Mouse (Mus musculus) liver (tissue): Measurements from ENCODE around the gene Vax1.
A peak's percentile ranks its signal among the peaks of the same experiment; 100 is the strongest.

Experiments used
- DNase-seq: peaks from one replicate; pipeline ENCODE4 v3.0.0-alpha.2; 2020; ENCODE audit warnings: mixed read lengths

Gene Vax1

GRCm38 (mm10) chr19:59169936-59170765 lies at the start of gene Vax1:
Gene Vax1 (minus strand): TSS chr19:59170056.
- no peak for DNase-seq

GRCm38 (mm10) chr19:59218991-59219390 lies 49.1 kb upstream of the Vax1 start, which contains the start of gene Kcnk18:
Gene Kcnk18 (plus strand): TSS chr19:59219214.
- no peak for DNase-seq

GRCm38 (mm10) chr19:59216891-59217290 lies 47.0 kb upstream of the Vax1 start:
- DNase-seq, result no peak

- no peak for DNase-seq
Observed at GRCm38 (mm10) chr19:59208986-59209385, 39.1 kb upstream of the Vax1 start.

- peak; percentile 59 for DNase-seq
Observed at GRCm38 (mm10) chr19:59208475-59208874, 38.6 kb upstream of the Vax1 start.

- DNase-seq, result peak; percentile 66
Observed at GRCm38 (mm10) chr19:59198161-59198560, 28.3 kb upstream of the Vax1 start.

GRCm38 (mm10) chr19:59196111-59196666 lies 26.3 kb upstream of the Vax1 start:
- peak; percentile 33 for DNase-seq

- DNase-seq, result no peak
Observed at GRCm38 (mm10) chr19:59195181-59195770, 25.4 kb upstream of the Vax1 start.

- DNase-seq, result no peak
Observed at GRCm38 (mm10) chr19:59193986-59194820, 24.3 kb upstream of the Vax1 start.

- DNase-seq, result no peak
Observed at GRCm38 (mm10) chr19:59193456-59193855, 23.6 kb upstream of the Vax1 start.

GRCm38 (mm10) chr19:59192491-59192890 lies 22.6 kb upstream of the Vax1 start:
- no peak for DNase-seq

- no peak for DNase-seq
Observed at GRCm38 (mm10) chr19:59191123-59191505, 21.3 kb upstream of the Vax1 start.

GRCm38 (mm10) chr19:59190431-59191122 lies 20.7 kb upstream of the Vax1 start:
- no peak for DNase-seq

GRCm38 (mm10) chr19:59188981-59189380 lies 19.1 kb upstream of the Vax1 start:
- DNase-seq, result no peak

GRCm38 (mm10) chr19:59184000-59184399 lies 14.1 kb upstream of the Vax1 start:
- DNase-seq, result no peak

GRCm38 (mm10) chr19:59173341-59174015 lies 3.6 kb upstream of the Vax1 start:
- DNase-seq, result no peak

GRCm38 (mm10) chr19:59172781-59173180 lies 2.9 kb upstream of the Vax1 start:
- no peak for DNase-seq

- no peak for DNase-seq
Observed at GRCm38 (mm10) chr19:59171871-59172245, 2.0 kb upstream of the Vax1 start.

- no peak for DNase-seq
Observed at GRCm38 (mm10) chr19:59171151-59171870, 1.5 kb upstream of the Vax1 start.

GRCm38 (mm10) chr19:59170766-59171095 lies 875 bp upstream of the Vax1 start:
- no peak for DNase-seq
